Mouse (Mus musculus): ENCODE measurements around the gene Adarb2.

Gene Adarb2

DNA sequence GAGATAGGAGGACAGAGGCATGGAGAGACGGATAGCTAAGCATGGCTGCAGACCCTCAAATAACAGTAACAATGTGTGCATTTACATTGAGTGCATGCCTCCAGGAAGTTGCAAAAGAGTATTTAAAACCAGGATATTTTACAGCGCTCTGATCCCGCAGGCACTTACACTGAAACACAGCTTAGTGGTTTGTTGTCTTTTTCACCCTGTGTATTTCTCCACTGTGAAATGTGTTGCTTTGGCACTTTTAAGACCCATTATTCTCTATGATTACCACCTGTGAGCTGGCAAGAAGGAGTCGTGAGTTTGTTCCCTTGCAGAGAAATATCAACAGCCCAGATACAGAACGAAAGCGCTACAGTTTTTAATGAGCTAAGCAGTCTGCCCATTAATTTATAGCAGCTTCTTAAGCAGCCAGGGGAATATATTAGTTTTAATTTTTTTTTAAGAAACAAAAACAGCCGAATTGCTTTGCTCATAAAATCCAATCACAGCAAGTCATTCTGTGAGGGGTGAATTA, 167.3 kb downstream of the Adarb2 start:
- no peak for DNase-seq

- no peak for DNase-seq
Observed at GRCm38 (mm10) chr13:8388541-8388940, 185.9 kb downstream of the Adarb2 start.

GRCm38 (mm10) chr13:8400265-8401041, 197.8 kb downstream of the Adarb2 start:
- no peak for DNase-seq

- no peak for DNase-seq
Observed at GRCm38 (mm10) chr13:8402324-8402873, 199.7 kb downstream of the Adarb2 start.

- no peak for DNase-seq
Observed at GRCm38 (mm10) chr13:8406020-8406419, 203.4 kb downstream of the Adarb2 start.

DNA sequence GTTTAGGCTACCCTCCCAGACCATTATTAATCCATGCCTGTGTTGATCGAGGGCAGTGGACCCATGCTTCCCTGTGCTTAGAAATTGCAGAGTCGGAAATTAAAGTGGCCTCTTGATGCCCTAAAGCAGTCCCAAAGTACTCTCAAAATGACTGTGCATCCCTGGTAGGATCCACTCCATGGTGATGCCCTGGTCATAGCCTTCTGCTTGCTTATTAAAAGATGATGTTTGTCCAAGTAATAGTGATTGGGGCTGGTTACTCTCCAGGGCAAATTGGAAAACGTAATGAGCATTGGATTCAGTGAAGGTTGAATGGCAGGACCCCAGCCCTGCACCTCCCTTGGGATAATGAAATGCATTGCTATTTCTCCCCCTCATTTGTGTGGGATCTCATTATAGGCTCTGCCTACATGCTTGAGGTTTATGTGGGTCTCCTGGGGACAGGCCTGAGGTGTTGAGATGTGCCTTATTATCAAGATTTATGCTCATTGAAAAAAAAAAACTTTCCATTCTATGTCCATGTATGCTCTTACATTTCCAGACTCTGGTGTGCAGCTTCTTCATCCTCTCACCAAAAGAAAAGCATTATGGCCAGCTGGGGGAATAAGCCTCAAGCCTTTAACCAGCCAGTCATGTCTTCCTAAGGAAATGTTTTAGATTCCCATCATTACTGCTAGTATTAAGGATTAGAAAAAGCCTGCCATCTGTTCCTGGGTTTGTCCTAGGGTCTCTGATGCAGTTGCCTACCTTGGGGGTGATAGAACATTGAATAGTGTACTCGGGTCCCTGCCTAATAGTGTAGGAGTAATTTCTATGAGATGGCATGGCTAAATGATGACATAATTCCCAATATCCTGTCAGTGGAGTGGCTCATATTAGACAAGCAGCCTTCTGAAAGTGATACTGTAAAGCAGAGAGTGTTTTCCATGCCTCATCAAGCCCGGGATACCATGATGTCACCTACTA, 208.0 kb downstream of the Adarb2 start:
- no peak for DNase-seq

DNA sequence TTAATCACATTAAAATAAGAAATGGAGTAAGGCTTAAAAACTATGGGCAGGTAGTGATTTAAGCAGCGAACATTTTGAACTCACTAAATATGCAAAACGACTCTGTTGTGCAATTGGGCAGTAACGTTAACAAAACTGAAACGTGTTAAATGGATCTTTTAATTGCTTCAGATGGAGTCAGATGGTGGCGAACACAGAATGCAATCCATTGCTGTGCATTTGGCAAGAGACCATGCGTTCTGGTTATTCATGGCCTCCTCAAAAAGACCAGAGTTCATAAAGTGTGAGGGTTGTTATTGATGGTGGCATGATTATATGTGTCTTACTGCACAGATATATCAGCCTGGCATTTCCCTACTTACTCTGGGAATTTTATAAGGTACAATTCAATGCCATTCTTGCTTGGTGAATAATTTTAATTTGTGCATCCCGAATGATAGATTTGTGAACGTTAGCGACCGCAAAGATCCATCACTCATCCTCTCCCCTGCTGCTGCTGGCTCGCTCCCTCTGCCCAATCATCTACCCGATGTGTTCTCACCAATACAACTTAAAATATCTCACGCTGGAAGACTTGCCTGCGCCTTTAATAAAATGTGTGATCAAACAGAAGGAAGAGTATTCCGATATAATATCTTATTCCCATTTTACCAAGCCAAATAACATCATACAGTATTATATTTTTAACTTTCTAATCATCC, 221.5 kb downstream of the Adarb2 start:
- DNase-seq: no peak

- no peak for DNase-seq
Observed at GRCm38 (mm10) chr13:8439188-8439835, 236.6 kb downstream of the Adarb2 start.

- DNase-seq: no peak
Observed at GRCm38 (mm10) chr13:8445415-8445814, 242.7 kb downstream of the Adarb2 start.

DNA sequence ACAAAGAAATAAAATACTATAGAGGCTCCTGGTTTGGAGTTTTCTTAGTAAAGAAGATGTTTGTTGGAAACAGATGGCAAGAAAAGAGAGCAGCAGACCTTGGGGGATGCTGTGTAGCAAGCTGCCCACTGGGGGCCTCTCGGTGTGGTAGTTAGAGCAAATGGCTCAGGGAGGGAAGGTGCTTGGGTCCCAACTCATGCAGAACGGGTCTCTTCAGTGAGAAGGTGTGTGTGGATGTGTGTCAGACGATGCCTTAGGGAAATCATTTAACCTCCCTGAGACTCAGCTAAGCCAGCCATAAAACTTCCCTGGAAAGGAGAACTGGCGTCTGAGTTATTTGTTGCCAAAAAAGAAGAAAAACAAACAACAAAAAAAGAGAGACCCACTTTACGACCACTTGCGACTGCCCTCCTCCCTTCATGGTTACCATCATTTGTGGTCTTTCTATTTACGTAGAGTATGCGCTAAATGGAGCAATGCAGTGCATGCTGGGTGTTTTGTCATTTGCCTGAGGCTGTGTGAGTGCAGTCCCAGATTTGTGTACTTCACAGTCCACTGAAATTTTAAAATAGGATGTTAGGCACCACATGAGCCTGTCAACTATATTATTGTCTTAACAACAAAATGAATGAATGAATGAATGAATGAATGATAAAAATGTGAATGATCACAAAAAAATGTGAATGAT, 245.7 kb downstream of the Adarb2 start:
- no peak for DNase-seq

DNA sequence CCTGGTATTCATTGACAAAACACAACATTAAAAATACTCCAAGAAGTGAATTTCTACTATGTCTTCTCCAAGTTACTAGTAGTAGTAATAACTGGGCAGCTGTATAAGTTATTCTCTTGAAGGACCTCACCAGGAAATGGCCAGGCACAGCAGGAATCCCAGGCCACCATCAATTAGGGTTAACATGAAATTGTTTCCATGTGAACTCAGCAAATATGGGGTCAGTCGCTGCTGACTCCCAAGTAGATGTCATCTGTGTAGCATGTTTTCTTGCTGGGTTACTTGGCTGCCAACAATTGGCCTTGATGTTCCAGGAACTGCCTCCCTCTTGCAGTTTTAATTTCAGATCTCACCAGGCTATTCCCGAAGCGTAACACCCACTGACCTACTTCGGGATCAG, 248.9 kb downstream of the Adarb2 start:
- no peak for DNase-seq

GRCm38 (mm10) chr13:8456886-8457285, 254.2 kb downstream of the Adarb2 start:
- no peak for DNase-seq

DNA sequence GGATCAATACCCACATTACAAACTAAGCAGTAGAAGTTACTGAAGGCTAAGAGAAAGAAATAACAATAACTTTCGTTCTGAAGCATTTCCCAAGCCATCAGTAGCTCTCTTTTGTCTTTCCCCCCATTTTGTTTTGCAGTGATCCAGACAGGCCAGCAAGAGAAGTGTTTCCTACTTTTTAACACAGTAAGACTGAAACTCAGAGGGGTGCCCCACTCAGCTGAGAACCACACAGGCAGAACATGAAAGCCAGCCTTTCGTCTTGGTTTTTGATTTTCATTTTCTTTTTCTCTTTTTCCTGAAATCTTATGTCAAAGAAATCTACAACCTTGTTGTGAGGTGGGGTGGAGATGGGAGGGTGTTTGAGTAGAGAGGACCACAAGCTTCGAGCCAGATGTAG, 255.2 kb downstream of the Adarb2 start:
- DNase-seq: no peak

DNA sequence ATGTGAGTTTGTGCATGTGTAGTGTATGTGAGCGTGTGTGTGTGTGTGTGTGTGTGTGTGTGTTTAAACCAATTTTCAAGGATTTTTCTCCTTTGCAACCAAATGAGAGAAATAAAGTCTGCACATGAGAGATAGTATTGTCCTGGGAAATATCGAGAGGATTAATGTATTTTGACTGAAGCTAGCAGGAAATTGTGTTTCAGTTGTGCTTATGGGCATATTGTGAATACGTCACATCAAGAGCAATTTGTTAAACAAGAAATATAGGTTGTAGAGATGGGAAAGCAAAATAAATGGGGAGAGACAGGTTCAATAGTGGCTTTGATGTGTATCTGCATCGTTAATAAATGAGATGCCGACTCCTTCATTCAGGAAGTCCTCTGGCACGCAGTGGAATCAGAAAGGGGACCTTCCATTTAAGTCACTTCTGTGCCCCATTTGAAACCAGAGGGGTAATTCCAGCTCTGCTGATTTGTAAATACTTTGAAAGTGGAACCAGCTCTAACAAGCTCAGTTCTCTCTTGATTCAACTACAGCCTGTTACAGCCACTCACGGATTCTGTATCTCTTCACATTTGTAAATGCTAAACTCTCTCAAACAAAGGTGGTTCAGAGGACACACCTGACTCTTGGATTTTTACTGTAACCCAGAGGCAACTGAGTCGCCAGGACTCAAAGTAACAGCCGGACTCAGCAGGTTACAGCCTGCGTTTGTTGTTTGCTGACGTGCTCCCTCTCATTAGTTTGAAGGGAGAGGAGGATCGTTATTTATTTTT, 265.1 kb downstream of the Adarb2 start:
- no peak for DNase-seq

GRCm38 (mm10) chr13:8476237-8476636, 273.6 kb downstream of the Adarb2 start:
- DNase-seq: no peak

DNA sequence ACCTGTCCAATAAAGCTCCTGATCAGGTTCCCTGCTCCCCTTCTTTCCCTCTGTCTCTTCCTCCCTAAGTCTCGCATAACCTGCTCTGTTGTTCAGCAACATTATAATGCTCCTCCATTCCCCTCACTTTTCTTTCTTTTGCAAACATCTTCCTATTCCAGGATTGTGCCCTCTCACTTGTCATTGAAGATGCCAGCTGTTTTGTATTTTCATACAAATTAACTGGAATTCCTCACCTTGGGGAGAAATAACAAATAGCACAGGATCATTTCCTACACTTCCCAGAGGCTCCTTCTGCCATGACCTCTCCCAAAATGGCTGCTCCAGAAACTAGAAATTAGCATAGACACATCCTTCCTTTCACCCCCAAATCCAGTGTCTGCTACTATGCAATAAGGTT, 276.1 kb downstream of the Adarb2 start:
- DNase-seq: no peak

DNA sequence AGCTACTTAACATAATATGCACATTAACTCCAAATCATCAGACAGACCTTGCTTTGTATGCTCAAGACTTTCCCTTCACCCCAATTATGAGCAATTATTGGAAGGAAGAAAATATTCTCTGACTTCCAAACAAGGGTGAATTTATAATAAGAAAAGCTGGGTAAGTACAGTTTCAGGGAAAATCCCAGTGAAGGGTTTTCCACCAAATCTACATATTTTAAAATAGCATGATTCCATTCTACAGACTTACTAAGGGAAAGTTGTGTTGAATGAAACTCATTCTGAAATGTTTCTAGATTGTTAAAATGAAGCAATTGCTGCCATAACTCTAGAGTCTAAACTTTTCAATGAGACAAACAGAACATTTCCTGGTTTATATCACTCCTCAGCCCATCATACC, 277.3 kb downstream of the Adarb2 start:
- no peak for DNase-seq

DNA sequence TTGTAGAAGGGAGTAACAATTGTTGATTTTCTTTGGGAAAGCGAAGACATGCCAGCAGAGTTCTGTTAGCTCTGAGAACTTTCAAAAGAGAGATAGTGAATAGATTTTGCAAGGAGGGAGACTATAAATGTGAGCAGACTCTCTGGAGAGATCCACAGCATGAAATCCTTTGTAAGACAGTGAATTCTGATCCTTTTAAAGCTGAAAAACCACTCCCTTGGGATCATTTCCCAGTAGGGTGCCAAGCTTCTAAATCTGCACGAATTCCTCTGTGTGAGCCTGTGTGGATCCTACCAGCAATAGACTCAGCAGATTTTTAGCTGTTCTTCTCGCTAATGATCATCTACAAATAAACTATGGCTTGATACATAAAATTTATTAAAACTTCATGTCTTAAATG, 278.7 kb downstream of the Adarb2 start:
- no peak for DNase-seq

DNA sequence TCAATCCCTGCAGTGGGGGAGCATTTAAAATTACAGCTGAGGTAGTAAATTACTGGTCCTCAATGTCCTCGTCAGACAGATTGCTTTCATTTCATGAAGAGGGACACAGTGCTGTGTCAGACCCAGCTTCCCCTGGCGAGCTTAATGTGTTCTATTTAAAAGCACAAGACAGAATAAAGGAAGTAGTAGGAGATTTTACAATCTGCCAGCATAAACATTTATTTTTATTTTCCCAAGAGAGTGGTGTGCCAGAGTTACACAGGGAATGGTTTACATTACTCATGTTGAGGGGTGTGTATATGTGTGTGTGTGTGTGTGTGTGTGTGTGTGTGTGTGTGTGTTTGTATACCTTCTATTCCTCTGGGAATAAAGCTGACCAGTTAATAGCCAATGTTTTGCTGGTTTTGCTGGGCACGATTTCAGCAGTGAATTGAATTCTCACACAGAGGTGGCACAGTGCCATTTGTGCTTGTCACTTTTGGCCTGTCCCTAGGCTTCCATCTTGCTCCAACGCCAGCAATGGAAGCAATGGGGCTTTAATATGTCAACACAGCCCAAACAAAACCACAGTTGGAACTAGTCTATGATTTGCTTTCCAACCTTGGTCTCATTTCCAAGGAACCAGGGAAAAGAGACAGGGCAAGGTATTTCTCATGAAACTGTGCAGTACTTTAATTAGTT, 282.1 kb downstream of the Adarb2 start:
- no peak for DNase-seq

DNA sequence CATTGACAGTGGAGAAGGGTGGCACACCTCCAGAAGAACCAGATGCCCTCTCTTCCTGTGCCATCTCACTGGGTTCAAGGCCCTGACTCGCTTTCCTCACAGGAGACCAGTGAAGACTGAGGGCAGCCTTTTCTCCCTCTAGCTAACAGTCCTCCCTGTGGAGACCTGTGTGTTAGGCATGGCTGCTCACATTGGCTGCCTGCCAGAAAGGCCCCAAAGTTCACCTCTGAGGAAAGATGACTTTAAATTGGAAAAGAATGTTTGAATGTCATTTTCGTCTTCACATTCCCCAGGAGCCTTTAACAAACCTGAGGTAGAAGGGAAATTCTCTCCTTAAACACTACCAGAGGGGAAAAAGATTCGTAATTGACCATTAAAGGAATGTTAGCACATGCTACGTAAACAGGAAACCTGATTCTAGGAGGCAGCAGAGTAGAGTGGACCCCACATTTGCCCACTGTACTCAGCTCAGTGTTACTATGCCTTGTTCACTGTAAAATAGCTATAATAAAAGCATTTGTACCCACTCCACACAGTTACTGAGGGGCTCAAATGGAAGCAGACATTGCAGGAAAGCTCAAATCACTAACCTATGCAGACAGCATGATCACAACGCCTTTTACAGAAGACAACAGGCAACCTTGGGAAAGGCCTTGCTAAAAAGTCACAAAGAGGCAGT, 285.2 kb downstream of the Adarb2 start:
- peak; percentile 12 for DNase-seq

All from kidney, adult 18-20 months (tissue).